Mouse (Mus musculus): ENCODE data around the gene Exoc4. TPM values are rescaled to one million over a fixed set of nuclear protein-coding genes. Genes with fewer than 3 reads are reported as not detected.

Gene Exoc4
- polyA plus RNA-seq, 1 experiment, result 40.1 TPM

DNA sequence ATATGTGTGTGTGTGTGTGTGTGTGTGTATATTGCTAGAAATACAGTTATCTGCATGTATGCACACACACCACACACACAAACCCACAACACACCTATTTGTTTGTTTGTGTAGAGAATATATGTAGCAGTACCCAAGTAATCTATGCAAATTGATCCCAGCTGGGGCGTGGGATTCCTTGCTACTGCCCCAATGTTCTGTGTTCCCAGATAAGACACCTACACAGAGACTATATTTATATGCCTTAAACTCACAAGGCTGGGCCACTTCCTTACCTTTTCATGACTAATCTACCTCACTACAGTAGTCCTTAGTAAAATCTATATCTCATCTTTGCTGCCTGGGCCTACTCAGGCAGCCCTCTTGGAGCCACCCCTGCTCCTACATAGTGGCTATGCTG, 312.0 kb downstream of the Exoc4 start:
- TF ChIP-seq REST (IDR thresholded peaks at IDR 0.05; ENCODE audit: insufficient read depth, insufficient read length) (no peak), SRF (IDR thresholded peaks at IDR 0.05; ENCODE audit: control insufficient read depth, insufficient read length, low read depth) (no peak), POLR2AphosphoS2 (IDR thresholded peaks at IDR 0.05; ENCODE audit: insufficient read length, low read depth) (no peak), TCF3 (IDR thresholded peaks at IDR 0.05; ENCODE audit: insufficient read length, low read depth) (no peak), MAX (IDR thresholded peaks at IDR 0.05; ENCODE audit: low read depth) (no peak), USF1 (IDR thresholded peaks at IDR 0.05; ENCODE audit: low read depth) (no peak), POLR2A (IDR thresholded peaks at IDR 0.05; ENCODE audit: insufficient read length, low read depth) (no peak), CEBPB (IDR thresholded peaks at IDR 0.05; ENCODE audit: insufficient read depth, poor library complexity, severe bottlenecking) (no peak), TCF12 (IDR thresholded peaks at IDR 0.05; ENCODE audit: insufficient read depth, poor library complexity, severe bottlenecking) (no peak), E2F4 (IDR thresholded peaks at IDR 0.05; ENCODE audit: insufficient read depth) (no peak), MYOD1 (IDR thresholded peaks at IDR 0.05; ENCODE audit: control insufficient read depth in 1 of 3, insufficient read length in 2 of 3, low read depth in 2 of 3) (no peak)
- H3K4me2 ChIP-seq (ENCODE audit: low read depth), result no peak overlapping the region
- H3K27me3 ChIP-seq (ENCODE audit: control insufficient read depth, insufficient read depth, insufficient read length), result no peaks in the 10 kb centered on the region
- H3K4me3 ChIP-seq, result no peak overlapping the region
- H3K79me2 ChIP-seq (ENCODE audit: control insufficient read depth, insufficient read depth), result no peaks in the 10 kb centered on the region
- H3K36me3 ChIP-seq (ENCODE audit: control insufficient read depth, insufficient read depth), result no peaks in the 10 kb centered on the region
- no peak overlapping the region for H3ac ChIP-seq (ENCODE audit: control insufficient read depth, insufficient read length)

DNA sequence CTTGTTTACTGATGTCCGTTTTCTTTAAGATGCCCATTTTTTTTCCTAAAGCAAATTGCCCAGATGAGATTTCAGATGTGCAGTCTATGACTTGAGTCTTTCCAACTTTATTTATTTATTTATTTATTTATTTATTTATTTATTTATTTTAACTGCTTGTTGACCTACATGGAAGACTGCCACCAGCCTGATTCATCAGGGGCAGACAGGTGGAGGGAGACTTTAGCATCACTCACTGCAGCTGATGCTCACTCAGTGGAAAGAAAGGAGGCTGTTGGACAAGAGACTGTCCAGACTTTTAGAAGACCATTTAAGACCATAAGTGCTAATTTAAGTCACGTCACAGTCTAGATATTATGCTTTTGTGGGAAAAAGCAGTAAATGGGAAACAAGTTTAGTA, 313.0 kb downstream of the Exoc4 start:
- H3K27me3 ChIP-seq (ENCODE audit: control insufficient read depth, insufficient read depth, insufficient read length), result no peaks in the 10 kb centered on the region
- no peak overlapping the region for H3K4me2 ChIP-seq (ENCODE audit: low read depth)
- no peak overlapping the region for H3ac ChIP-seq (ENCODE audit: control insufficient read depth, insufficient read length)
- H3K36me3 ChIP-seq (ENCODE audit: control insufficient read depth, insufficient read depth), result no peaks in the 10 kb centered on the region
- TF ChIP-seq TCF3 (IDR thresholded peaks at IDR 0.05; ENCODE audit: insufficient read length, low read depth) (no peak), POLR2A (IDR thresholded peaks at IDR 0.05; ENCODE audit: insufficient read length, low read depth) (no peak), REST (IDR thresholded peaks at IDR 0.05; ENCODE audit: insufficient read depth, insufficient read length) (no peak), CEBPB (IDR thresholded peaks at IDR 0.05; ENCODE audit: insufficient read depth, poor library complexity, severe bottlenecking) (no peak), MAX (IDR thresholded peaks at IDR 0.05; ENCODE audit: low read depth) (no peak), MYOD1 (IDR thresholded peaks at IDR 0.05; ENCODE audit: control insufficient read depth in 1 of 3, insufficient read length in 2 of 3, low read depth in 2 of 3) (no peak), MYOG (IDR thresholded peaks at IDR 0.05; ENCODE audit: control insufficient read depth in 1 of 3, insufficient read depth in 1 of 3, insufficient read length in 2 of 3, low read depth in 2 of 3) (no peak), POLR2AphosphoS2 (IDR thresholded peaks at IDR 0.05; ENCODE audit: insufficient read length, low read depth) (no peak), TCF12 (IDR thresholded peaks at IDR 0.05; ENCODE audit: insufficient read depth, poor library complexity, severe bottlenecking) (no peak), E2F4 (IDR thresholded peaks at IDR 0.05; ENCODE audit: insufficient read depth) (no peak), SRF (IDR thresholded peaks at IDR 0.05; ENCODE audit: control insufficient read depth, insufficient read length, low read depth) (no peak), USF1 (IDR thresholded peaks at IDR 0.05; ENCODE audit: low read depth) (no peak)
- H3K4me3 ChIP-seq, result no peak overlapping the region
- H3K79me2 ChIP-seq (ENCODE audit: control insufficient read depth, insufficient read depth), result no peaks in the 10 kb centered on the region

DNA sequence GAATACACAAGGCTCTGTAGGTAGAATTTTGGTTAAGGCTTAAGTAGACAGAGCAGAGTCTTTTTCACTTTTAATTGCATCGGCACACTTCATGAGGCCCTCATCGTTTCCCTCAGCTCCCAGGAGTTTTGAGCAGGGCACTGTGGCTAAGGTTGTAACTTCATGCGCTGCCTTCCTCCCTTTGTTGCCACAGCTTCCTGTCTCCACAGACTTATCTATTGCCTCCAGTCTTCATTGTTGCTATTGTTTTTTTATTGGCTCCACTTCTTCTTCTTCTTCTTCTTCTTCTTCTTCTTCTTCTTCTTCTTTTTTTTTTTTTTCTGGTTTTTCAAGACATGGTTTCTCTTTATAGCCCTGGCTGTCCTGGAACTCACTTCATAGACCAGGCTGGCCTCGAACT, 327.1 kb downstream of the Exoc4 start:
- TF ChIP-seq USF1 (IDR thresholded peaks at IDR 0.05; ENCODE audit: low read depth), result no peak
- TF ChIP-seq E2F4 (IDR thresholded peaks at IDR 0.05; ENCODE audit: insufficient read depth), result no peak
- no peak for TF ChIP-seq TCF3 (IDR thresholded peaks at IDR 0.05; ENCODE audit: insufficient read length, low read depth)
- no peak for TF ChIP-seq TCF12 (IDR thresholded peaks at IDR 0.05; ENCODE audit: insufficient read depth, poor library complexity, severe bottlenecking)
- TF ChIP-seq MYOG (IDR thresholded peaks at IDR 0.05; ENCODE audit: control insufficient read depth in 1 of 3, insufficient read depth in 1 of 3, insufficient read length in 2 of 3, low read depth in 2 of 3), result no peak
- TF ChIP-seq CEBPB (IDR thresholded peaks at IDR 0.05; ENCODE audit: insufficient read depth, poor library complexity, severe bottlenecking), result no peak
- no peak for TF ChIP-seq POLR2A (IDR thresholded peaks at IDR 0.05; ENCODE audit: insufficient read length, low read depth)
- no peak for TF ChIP-seq SRF (IDR thresholded peaks at IDR 0.05; ENCODE audit: control insufficient read depth, insufficient read length, low read depth)
- no peak for TF ChIP-seq MAX (IDR thresholded peaks at IDR 0.05; ENCODE audit: low read depth)
- no peak for TF ChIP-seq POLR2AphosphoS2 (IDR thresholded peaks at IDR 0.05; ENCODE audit: insufficient read length, low read depth)
- TF ChIP-seq MYOD1 (IDR thresholded peaks at IDR 0.05; ENCODE audit: control insufficient read depth in 1 of 3, insufficient read length in 2 of 3, low read depth in 2 of 3), result no peak
- TF ChIP-seq REST (IDR thresholded peaks at IDR 0.05; ENCODE audit: insufficient read depth, insufficient read length), result no peak

DNA sequence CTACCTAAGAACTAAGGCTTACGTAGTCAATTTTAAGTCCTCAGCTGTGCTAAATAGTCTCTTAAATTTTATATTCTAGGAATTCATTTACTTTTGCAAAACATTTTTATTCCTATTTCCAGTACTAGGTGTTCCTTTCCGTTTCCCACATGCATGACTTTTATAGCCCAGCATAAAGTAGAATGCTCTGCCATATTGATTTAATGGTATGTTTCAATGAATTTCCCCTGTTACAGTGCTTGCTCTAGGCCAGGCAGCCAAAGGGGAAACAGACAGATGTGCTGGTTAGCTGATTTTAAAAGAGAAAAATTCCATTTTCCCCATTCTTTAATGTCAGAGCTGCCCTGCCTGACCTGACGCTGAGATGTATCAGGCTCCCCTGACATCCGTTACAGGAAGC, 359.6 kb downstream of the Exoc4 start:
- no peaks in the 10 kb centered on the region for H3K27me3 ChIP-seq (ENCODE audit: control insufficient read depth, insufficient read depth, insufficient read length)
- H3K36me3 ChIP-seq (ENCODE audit: control insufficient read depth, insufficient read depth), result no peaks in the 10 kb centered on the region
- H3ac ChIP-seq (ENCODE audit: control insufficient read depth, insufficient read length), result no peak overlapping the region
- TF ChIP-seq REST (IDR thresholded peaks at IDR 0.05; ENCODE audit: insufficient read depth, insufficient read length) (no peak), SRF (IDR thresholded peaks at IDR 0.05; ENCODE audit: control insufficient read depth, insufficient read length, low read depth) (no peak), POLR2AphosphoS2 (IDR thresholded peaks at IDR 0.05; ENCODE audit: insufficient read length, low read depth) (no peak), CEBPB (IDR thresholded peaks at IDR 0.05; ENCODE audit: insufficient read depth, poor library complexity, severe bottlenecking) (no peak), TCF3 (IDR thresholded peaks at IDR 0.05; ENCODE audit: insufficient read length, low read depth) (no peak), USF1 (IDR thresholded peaks at IDR 0.05; ENCODE audit: low read depth) (no peak), MYOG (IDR thresholded peaks at IDR 0.05; ENCODE audit: control insufficient read depth in 1 of 3, insufficient read depth in 1 of 3, insufficient read length in 2 of 3, low read depth in 2 of 3) (no peak), POLR2A (IDR thresholded peaks at IDR 0.05; ENCODE audit: insufficient read length, low read depth) (no peak)
- no peak overlapping the region for H3K4me2 ChIP-seq (ENCODE audit: low read depth)
- no peak overlapping the region for H3K4me3 ChIP-seq
- no peaks in the 10 kb centered on the region for H3K79me2 ChIP-seq (ENCODE audit: control insufficient read depth, insufficient read depth)

More for the DNA sequence above, 327.1 kb downstream of the Exoc4 start:
- Histone ChIP-seq H3K4me2 (ENCODE audit: low read depth) (no peak overlapping the region), H3K79me2 (ENCODE audit: control insufficient read depth, insufficient read depth) (no peaks in the 10 kb centered on the region), H3K4me3 (no peak overlapping the region), H3K36me3 (ENCODE audit: control insufficient read depth, insufficient read depth) (no peaks in the 10 kb centered on the region), H3ac (ENCODE audit: control insufficient read depth, insufficient read length) (no peak overlapping the region), H3K27me3 (ENCODE audit: control insufficient read depth, insufficient read depth, insufficient read length) (no peaks in the 10 kb centered on the region)
